Mouse (Mus musculus) gastrocnemius, adult 2 months (tissue): ENCODE measurements around the gene Eif2b1. TPM values are rescaled to one million over a fixed set of nuclear protein-coding genes. Genes with fewer than 3 reads are reported as not detected.

Experiments
- DNase-seq: peaks from one replicate; pipeline ENCODE4 v3.0.0; 2022
- H3K27ac ChIP-seq: fragments of 200-600 bp; 2 replicates; pipeline ENCODE4 v1.8.1; 2022; ENCODE audit warnings: mild to moderate bottlenecking
- H3K4me3 ChIP-seq: fragments of 200-600 bp; 2 replicates; pipeline ENCODE4 v1.8.1; 2022; ENCODE audit warnings: mild to moderate bottlenecking, moderate library complexity
- CTCF ChIP-seq: fragments of 200-600 bp; IDR thresholded peaks from 2 replicates; pipeline ENCODE4 v1.8.1; 2022; ENCODE audit warnings: antibody characterized with exemption, mild to moderate bottlenecking, moderate library complexity
- intact Hi-C: fragments of 180-260 bp; cut with DNase I; formaldehyde crosslinking; loops from one replicate; pipeline ENCODE4 v1.15.1; 2025
- total RNA-seq, 2 experiments: library from RNA; stranded (reverse); gene quantifications; 2 replicates each; pipeline ENCODE4 v1.2.3; 2021

Gene Eif2b1
- total RNA-seq, 2 experiments from 2014 or later = 36.7 to 38.5 TPM

GRCm38 (mm10) chr5:124524943-124525342, 54.0 kb downstream of the Eif2b1 start:
- TF ChIP-seq CTCF = no peak
- intact Hi-C loops = no loop called here
- DNase-seq = peak; percentile 14
- H3K27ac ChIP-seq = peak overlapping the region; percentile 57
- no peak overlapping the region; the same call in 1 of the 2 replicates for H3K4me3 ChIP-seq

GRCm38 (mm10) chr5:124523032-124523431, 55.9 kb downstream of the Eif2b1 start:
- no peak for DNase-seq
- no peak overlapping the region for H3K4me3 ChIP-seq
- peak; percentile 43 for TF ChIP-seq CTCF
- intact Hi-C loops = no loop called here
- no peak overlapping the region for H3K27ac ChIP-seq

GRCm38 (mm10) chr5:124521588-124521987, 57.3 kb downstream of the Eif2b1 start:
- Histone ChIP-seq H3K4me3 (no peak overlapping the region), H3K27ac (no peak overlapping the region)
- TF ChIP-seq CTCF = no peak
- intact Hi-C loops = no loop called here
- no peak for DNase-seq

Other genes with a start within 250 kb of the Eif2b1 start
- 100 to 1,000 TPM; 140 to 141 TPM for gene Cdk2ap1, start 216.0 kb downstream of the Eif2b1 start, total RNA-seq
- 10 to 100 TPM; 43.2 to 49.2 TPM for gene Sbno1, start 153.1 kb downstream of the Eif2b1 start, total RNA-seq
- gene Kmt5a, start 139.2 kb downstream of the Eif2b1 start, total RNA-seq = 100 to 1,000 TPM; 178 to 229 TPM
- 1 to 10 TPM; 4.6 to 4.7 TPM for gene Rilpl2, start 100.8 kb downstream of the Eif2b1 start, total RNA-seq
- 10 to 100 TPM; 27.7 to 33.1 TPM for gene Snrnp35, start 96.0 kb downstream of the Eif2b1 start, total RNA-seq
- 100 to 1,000 TPM; 243 to 286 TPM for gene Rilpl1, start 47.7 kb downstream of the Eif2b1 start, total RNA-seq
- 100 to 1,000 TPM; 144 to 170 TPM for gene Tmed2, start 38.4 kb downstream of the Eif2b1 start, total RNA-seq
- 1 to 10 TPM; 4.5 to 4.8 TPM for gene Ddx55, start 26.3 kb downstream of the Eif2b1 start, total RNA-seq
- 10 to 100 TPM; 15.4 to 16.3 TPM for gene Gtf2h3, start within 50 bp of the Eif2b1 start, total RNA-seq
- 10 to 100 TPM; 27.7 to 34.3 TPM for gene Atp6v0a2, start 49.4 kb upstream of the Eif2b1 start, total RNA-seq
- gene Dnah10, start 146.0 kb upstream of the Eif2b1 start, total RNA-seq = under 1 TPM; 0.03 to 0.22 TPM